Mouse (Mus musculus): ENCODE measurements around the gene Acot7.

The Acot7 gene

DNA sequence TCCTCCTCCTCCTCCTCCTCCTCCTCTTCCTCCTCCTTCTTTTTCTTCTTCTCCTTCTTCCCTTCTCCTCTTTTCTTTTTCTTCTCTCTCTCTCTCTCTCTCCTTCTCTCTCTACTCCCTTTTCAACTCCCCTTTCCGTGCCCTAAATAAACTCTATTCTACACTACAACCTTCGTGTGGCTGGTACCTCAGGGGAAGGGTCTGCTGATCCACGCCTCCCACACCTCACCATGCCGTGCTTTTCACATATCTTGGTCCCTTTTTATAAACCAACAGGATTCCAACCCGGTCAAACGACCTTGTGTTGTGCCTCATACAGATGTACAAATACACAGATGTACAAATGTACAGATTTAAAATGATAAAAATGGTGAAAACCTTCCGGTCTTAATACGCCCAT, 118.4 kb downstream of the Acot7 start:
- DNase-seq (ENCODE audit: low spot score in 2 of 2): no peak

DNA sequence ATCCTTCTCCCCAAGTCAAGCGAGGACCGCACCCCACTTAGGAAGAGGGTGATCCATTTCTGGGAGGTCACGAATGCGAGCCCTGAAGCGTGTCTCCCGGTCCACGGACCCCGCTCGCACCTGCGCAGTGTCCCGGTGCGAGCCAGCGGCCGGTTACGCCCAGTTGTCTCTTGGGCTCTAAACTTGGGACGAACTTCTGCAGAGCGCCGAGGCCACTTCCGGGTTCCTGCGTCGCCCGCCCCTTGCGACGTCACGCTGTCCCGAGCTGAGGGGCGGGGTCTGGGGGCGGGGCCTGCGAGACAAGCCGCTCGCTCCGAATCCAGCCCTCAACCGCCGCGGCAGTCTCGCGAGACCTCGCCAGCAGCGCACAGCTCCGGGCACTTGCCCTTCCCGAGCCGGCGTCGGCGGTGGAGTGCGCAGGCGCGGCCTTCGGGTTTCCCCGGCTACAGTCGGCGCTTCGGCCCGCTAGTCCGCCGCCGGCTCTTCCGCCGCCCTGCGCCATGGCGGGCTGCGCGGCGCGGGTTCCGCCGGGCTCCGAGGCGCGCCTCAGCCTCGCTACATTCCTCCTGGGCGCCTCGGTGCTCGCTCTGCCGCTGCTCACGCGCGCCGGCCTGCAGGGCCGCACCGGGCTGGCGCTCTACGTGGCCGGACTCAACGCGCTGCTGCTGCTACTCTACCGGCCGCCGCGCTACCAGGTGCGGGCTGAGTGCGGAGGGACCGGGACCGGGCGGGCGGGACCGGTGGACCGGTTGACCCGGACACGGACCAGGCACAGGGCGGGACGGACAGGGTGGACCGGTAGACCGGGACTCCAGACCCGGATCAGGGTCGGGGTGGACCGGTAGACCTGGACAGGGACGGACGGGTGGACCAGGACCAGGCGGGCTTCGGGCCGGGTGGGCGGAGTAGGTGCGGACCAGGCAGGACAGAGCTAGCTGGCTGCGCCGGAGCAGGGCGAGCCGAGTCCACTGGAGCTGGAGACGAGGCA, 119.2 kb downstream of the Acot7 start, which contains the start of gene Icmt:
TSS of gene Icmt (plus strand) at position 354 of the 988 bp plus-strand sequence.
- DNase-seq (ENCODE audit: low spot score in 2 of 2): peak; percentile 100

DNA sequence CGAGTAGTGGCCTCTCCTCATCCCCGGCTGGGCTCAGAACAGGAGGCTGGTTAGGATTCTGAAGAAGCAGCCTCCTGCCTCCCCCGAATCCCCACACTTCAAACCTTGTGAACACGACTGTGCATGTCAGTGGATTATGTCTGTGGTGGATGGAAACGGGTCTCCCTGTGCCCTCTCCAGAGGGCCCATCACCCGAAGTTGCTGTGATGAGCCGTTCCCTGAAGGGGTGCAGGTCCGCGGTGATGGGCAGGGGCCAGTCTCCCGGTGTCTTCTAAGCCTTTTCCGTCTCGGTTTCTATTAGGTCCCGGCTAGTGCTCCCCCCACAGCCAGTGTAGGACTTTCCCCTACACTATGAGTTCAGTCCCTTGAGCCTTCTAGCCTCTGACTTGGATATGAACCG, 120.9 kb downstream of the Acot7 start:
- DNase-seq (ENCODE audit: low spot score in 2 of 2): no peak

DNA sequence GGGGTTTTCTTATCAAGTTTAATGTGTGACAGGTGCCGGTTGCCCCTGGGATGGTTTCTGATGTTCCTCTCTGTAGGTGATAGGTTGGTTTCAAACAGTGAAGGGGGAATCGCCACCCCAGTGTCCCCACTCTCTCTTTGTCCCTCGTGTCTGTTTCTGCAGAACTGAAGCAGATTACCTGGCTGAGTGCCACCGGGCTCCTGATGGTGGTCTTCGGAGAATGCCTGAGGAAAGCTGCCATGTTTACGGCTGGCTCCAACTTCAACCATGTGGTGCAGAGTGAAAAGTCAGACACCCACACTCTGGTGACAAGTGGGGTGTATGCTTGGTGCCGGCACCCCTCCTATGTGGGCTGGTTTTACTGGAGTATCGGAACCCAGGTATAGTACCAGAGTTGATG, 122.4 kb downstream of the Acot7 start:
- DNase-seq (ENCODE audit: low spot score in 2 of 2): no peak

DNA sequence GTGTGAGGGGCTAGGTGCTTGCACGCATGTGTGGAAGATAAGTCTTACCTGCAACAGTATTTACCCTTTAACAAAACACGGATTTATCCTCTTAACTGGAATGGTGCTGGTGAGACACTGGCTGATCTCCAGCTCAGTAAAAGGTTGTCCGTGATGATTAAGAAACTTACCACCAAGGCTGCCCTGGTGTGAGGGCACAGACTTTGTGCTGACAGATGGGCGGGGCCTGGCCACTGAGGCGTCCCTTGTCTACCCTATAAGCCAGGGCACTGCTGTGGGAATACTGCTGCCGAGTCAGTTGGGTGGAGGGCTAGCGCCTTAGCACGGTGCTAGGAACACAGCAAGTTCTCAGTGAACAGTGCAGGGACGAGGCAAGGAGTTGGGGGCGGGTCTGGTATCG, 124.1 kb downstream of the Acot7 start:
- no peak for DNase-seq (ENCODE audit: low spot score in 2 of 2)

DNA sequence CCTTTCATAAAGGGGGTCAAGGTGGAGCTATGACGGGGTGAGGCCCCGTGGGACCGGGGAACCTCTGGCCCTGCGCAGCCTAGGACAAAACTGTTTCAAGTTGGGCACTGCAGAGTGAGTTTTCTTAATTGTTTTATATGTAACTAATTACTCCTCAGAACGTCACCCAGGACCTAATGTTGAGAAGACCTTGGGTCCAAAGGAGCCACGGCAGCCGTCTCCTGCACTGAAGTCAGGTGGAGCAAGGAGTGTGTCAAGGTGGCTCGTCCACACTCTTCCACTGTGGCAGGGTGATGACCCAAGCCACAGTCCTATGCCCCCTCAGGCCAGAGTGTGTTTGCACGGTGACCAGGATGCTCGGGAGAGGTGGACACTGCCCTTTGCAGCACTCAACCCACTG, 125.2 kb downstream of the Acot7 start:
- DNase-seq (ENCODE audit: low spot score in 2 of 2): no peak

DNA sequence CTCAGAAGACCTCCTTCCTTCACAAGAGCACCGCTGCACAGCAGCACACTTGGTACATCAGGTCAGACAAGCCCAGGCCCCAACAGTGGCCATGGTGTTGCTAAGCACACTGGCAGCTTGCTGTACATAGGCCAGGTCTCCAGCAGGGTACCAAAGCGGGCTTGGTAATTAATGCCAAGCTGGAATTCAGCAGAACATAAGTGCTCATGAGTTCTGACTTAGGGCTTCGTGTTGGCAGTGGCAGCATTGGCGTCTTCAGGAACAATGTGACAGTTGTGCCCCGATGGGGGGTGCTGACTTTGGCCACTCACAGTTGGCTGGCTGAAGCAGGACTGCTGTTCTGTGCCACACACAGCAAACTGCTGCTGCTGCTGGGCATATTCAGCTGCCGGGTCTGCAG, 126.8 kb downstream of the Acot7 start:
- no peak for DNase-seq (ENCODE audit: low spot score in 2 of 2)

DNA sequence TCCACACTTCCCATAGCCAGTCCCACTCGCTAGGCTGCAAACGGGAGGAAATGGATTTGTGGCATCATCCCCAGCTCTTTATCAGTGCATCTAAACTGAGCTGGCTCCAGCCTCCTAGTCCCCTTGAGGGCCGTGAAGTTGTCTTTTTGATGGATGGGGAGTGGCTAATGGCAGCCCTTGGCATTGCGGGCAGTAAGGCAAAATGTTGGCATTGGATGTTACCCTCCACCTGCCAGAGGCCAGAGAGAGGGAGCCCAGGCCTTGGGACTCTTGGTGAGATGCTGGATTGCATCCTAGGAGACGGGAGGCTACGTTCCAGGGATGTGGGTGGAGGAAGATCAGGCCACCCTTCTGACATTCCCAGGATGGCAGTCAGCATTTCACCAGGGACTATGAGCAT, 128.1 kb downstream of the Acot7 start:
- DNase-seq (ENCODE audit: low spot score in 2 of 2): no peak

DNA sequence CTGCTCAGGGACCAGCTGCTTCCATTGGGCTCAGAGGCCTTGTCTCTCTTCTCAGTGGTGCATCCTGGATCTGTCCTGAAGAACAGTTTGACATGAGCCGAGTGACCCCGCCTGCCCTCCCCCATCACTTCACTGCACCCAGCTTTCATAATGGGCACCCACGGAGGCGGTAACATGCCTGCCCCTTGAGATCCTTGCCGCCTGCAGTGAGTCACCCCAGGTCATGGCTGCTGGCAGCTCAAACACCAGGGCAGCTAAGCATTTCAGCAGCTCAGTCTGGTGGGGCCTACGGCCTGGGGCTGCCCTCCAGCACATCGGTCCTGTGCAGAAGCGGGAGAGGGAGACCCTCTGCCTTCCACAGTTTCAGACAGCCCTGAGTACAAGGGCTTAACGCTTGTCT, 129.6 kb downstream of the Acot7 start:
- no peak for DNase-seq (ENCODE audit: low spot score in 2 of 2)

DNA sequence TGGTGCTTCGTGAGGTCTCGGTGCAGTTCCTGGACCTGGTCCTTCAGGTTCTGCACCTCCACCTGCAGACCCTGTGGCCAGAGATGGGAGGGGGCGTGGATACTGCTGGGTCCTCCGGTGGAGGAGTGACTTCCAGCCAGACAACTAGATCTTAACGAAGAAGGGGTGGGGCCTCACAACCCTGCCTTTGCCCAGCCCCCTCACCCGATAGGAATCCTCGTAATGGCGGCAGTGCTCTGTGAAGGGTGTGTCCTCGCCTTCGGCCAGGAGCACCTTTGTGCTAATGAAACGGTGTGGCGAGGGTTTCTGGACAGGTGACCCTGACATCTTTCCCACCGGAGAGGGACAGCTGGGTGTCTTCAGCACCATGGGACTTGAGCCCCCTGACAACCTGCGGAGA, 134.3 kb downstream of the Acot7 start:
- no peak for DNase-seq (ENCODE audit: low spot score in 2 of 2)

DNA sequence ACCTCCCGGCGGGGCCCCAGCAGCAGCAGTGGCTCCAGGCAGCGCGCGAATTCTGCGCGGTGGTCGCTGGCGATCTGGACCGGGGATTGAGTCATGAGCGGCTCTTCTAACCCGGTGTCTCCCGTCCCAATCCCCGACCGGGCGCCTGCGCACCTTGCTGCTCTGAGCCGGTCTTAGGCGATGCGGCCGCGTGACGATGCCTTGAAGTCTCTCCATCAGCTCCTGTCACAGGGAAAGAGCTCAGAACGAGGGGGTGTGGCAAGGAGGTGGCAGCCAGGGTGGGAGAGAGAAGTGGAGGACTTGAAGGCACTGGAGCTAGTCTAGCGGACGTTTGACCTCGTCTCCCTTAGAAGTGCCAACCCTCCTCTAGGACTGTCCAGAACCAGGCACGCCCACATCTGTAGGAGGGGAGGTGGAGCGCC, 135.3 kb downstream of the Acot7 start:
- DNase-seq (ENCODE audit: low spot score in 2 of 2): no peak

DNA sequence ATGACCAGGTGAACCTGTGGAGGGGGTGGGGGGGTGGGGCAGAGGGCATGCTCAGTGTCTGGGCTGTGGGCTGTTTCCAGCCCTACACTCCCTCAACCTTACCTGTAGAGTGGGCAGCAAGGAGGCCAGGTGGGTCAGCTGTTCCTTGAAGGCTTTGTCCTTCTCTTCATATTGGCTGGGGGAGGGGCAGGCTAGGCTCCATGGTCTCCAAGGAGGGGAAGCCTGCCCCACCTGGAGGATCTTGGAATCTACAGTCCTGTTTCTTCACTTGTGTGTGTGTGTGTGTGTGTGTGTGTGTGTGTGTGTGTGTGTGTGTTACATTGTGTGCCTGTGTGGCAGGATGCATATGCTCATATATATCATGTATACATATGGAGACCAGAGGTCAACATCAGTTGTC, 136.0 kb downstream of the Acot7 start:
- DNase-seq (ENCODE audit: low spot score in 2 of 2): no peak

DNA sequence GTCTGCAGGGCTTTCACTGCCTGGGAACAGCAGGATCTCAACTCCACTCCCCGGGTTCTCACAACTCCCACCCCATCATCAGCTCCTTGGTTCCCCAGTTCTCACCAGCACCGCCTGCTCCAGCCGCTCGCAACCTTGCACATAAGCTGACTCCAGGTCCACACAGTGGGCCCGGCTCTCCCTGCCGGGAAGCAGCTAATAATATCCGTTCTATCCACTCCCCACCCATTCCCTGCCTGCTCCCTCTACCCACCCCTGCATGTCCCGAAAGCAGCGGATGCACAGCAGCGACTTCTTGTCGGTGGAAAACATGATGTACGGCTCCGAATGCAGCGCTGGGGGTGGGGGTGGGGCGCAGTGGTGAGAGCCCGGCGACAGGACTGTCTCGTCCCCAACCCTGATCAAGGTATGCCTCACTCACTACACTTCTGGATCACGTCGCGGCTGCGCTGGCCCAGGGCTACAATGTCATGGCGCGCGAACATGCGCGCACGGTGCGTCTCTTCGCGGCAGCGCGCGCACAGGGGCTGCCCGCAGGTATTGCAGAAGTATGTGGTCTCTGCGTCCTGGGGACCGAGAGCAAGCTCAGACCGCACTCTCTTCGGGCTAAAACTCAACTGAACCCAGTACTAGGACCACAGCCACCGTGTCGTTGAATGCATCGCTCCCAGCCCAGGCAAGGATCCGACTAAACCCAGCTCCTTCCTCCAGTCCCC, 137.7 kb downstream of the Acot7 start:
- no peak for DNase-seq (ENCODE audit: low spot score in 2 of 2)

DNA sequence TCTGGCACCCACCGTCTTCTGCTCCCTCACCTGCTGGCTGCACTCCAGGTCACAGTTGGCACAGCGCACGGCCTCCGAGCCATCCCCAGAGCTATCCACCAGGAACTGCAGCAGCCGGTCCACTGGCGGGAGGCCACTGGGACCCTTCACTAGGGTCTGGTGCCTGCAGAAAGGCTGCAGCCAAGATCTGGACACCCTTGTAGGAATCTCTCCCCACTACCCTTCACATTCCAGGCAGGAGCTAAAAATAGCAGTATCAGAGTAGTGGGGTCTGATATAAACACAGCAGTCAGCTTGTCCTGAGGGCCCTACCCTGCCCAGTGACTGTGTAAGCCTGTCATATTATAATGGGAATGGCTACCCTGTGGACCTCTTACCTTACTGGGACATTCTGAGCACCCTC, 139.7 kb downstream of the Acot7 start:
- DNase-seq (ENCODE audit: low spot score in 2 of 2): no peak

DNA sequence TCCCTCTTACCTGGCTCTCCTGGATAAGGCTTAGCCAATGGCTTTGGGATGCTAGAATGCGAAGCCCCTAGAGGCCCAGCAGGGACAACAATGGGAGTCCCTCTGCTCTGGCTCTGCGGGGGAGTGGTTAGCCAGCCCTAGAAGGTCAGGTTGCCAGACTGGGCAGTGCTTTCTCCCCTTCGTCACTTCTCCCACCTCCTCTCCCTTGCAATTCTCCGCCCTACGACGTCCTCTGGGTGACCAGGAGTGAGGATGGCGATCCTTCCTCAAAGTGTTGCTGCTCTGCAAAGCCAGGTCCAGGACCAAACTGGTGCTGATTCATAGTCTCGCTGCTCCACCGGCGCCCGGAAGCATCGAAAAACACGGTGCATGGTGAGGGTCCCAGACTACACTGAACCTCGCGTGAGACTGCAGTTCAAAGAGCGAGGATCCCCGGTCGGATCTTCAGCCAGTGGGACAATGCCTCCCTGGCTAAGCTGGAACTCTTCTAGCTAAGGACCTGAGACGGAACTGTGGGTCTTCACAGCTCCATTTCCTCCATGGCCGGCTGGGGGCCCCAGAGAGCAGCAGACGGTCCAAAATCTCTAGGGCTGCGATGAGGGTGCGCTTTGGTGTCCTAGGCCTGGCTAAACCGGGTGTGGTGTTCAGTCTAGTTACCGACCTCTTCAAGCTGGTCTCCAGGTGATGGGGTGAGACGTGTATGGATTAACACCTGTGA, 140.7 kb downstream of the Acot7 start, which contains the start of gene Rnf207:
TSS of gene Rnf207 (minus strand) at position 477 of the 718 bp plus-strand sequence.
- peak; percentile 42 to 47 for DNase-seq (ENCODE audit: low spot score in 2 of 2)
